Mouse (Mus musculus) bone marrow macrophage, adult 2 months (primary cell): ENCODE results near the gene Cldn7.

Experiments
- CTCF ChIP-seq: IDR thresholded peaks from 2 replicates; pipeline ENCODE4 v1.5.1; 2012; ENCODE audit warnings: low read depth, mild to moderate bottlenecking, low read length, moderate library complexity
- POLR2A ChIP-seq: IDR thresholded peaks from 2 replicates; pipeline ENCODE4 v1.6.1; 2012; ENCODE audit warnings: mild to moderate bottlenecking, low read depth, low read length, borderline replicate concordance

DNA sequence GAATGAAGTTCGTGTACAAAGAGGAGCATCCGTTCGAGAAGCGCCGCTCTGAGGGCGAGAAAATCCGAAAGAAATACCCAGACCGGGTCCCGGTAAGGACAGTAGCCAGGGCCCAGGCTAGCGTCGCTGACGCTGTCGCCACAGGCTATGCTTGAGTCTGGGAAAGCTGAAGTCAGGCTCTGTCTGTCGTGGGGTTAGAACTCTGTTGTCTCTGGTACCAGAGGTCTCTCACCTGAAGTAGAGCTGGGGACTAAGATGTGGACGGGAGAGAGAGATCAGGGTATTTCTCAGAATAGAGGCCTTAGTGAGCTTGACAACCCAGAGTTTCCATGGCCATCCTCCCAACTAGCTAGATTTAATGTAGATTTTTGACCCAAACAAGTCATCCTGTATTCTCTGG, 27.1 kb downstream of the Cldn7 start:
- no peak for TF ChIP-seq CTCF
- TF ChIP-seq POLR2A = no peak
